Mouse (Mus musculus): ENCODE measurements around the gene Spdye4b. TPM values are rescaled to one million over a fixed set of nuclear protein-coding genes. Genes with fewer than 3 reads are reported as not detected.

The Spdye4b gene
- polyA plus RNA-seq, 1 experiment from 2014 or later, result not detected

DNA sequence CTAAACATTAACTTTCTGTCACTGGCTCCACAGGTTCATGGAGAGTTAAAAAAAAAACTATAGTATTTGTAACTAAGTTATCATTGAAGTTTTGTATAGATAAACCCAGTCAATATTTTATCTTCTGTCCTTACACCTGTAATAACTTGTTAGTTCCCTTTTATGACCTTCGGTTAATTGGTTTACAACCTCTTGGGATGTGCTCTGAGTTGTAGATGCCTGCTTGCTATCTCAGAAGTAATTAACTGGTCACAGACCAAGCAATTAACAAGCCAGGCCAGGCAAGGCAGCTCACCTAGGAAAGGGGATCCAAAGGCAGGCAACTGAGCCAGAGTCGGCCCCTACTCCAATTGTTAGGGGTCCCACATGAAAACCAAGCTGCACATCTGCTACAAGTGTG lies 33.0 kb downstream of the Spdye4b start:
- Histone ChIP-seq H3K4me2 (no peak overlapping the region), H3K4me1 (replicated peaks) (no peaks in the 10 kb centered on the region), H3K36me3 (no peaks in the 10 kb centered on the region), H3K9ac (no peak overlapping the region), H3K27me3 (no peaks in the 10 kb centered on the region), H3K9me3 (replicated peaks) (0 out of 2 replicates have a peak, but pooled peaks cover 1% of the 10 kb centered on the region), H3K4me3 (replicated peaks) (no peak overlapping the region), H3K27ac (no peak overlapping the region)
- no peak for DNase-seq
- WGBS (ENCODE audit: insufficient replicate concordance), result 63% methylated on average over 2 of the region's 2 CpGs
- ATAC-seq (ENCODE audit: low read depth), result no peak

DNA sequence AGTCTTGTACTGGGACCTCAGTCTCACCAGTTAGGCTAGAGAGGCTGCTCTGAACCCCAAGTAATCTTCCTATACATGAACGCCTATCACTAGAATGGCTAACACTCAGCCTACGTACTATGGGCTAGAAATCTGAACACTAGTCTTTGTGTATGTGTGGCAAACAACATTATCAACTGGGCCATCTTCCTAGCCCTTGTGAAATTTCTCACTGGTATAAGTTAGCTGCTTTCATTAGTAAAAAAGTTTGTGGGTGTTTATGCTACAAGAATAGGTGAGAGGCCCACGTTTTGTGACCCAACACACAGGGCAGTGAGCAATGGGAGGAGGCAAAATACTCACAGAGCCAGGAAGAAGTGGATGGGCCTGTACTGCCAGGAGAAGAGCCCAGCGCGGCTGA lies 40.2 kb downstream of the Spdye4b start:
- no peak for ATAC-seq (ENCODE audit: low read depth)
- 60% methylated on average over 5 of the region's 5 CpGs for WGBS (ENCODE audit: insufficient replicate concordance)
- H3K4me1 ChIP-seq (replicated peaks), result no peaks in the 10 kb centered on the region

GRCm38 (mm10) chr5:143222287-143222686 lies 41.5 kb downstream of the Spdye4b start:
- Histone ChIP-seq H3K4me3 (replicated peaks) (no peak overlapping the region), H3K4me2 (no peak overlapping the region), H3K27ac (no peak overlapping the region), H3K27me3 (0 out of 2 replicates have a peak, but pooled peaks cover 5% of the 10 kb centered on the region), H3K36me3 (no peaks in the 10 kb centered on the region), H3K9ac (no peak overlapping the region), H3K9me3 (replicated peaks) (no peaks in the 10 kb centered on the region), H3K4me1 (replicated peaks) (no peaks in the 10 kb centered on the region)
- DNase-seq (no peak), ATAC-seq (ENCODE audit: low read depth) (no peak)
- 52% methylated on average over 1 of the region's 1 CpGs for WGBS (ENCODE audit: insufficient replicate concordance)

More for the DNA sequence above, 40.2 kb downstream of the Spdye4b start:
- Histone ChIP-seq H3K27ac (no peak overlapping the region), H3K4me3 (replicated peaks) (no peak overlapping the region), H3K36me3 (no peaks in the 10 kb centered on the region), H3K4me2 (no peak overlapping the region), H3K9ac (no peak overlapping the region), H3K27me3 (no peaks in the 10 kb centered on the region), H3K9me3 (replicated peaks) (no peaks in the 10 kb centered on the region)
- no peak for DNase-seq

- WGBS (ENCODE audit: insufficient replicate concordance), result 65% methylated on average over 3 of the region's 3 CpGs
- H3K4me3 ChIP-seq (replicated peaks), result no peak within 1 kb of the TSS
- no peak for DNase-seq
- H3K4me1 ChIP-seq (replicated peaks), result no peaks in the 10 kb centered on the region
- H3K36me3 ChIP-seq, result no peaks in the 10 kb centered on the region
- H3K27me3 ChIP-seq, result 0 out of 2 replicates have a peak, but pooled peaks cover 5% of the 10 kb centered on the region
- H3K9ac ChIP-seq, result no peak within 1 kb of the TSS
- no peak for ATAC-seq (ENCODE audit: low read depth)
- no peaks in the 10 kb centered on the region for H3K9me3 ChIP-seq (replicated peaks)
- no peak within 1 kb of the TSS for H3K27ac ChIP-seq
- H3K4me2 ChIP-seq, result no peak within 1 kb of the TSS
These were observed 46.0 kb downstream of the Spdye4b start, which contains the start of gene Spdye4a for GRCm38 (mm10) chr5:143226790-143227189. Gene Spdye4a (minus strand): TSS chr5:143226890.

- peak within 1 kb of the TSS; percentile 77 for H3K4me3 ChIP-seq (replicated peaks)
- peak within 1 kb of the TSS; percentile 82 for H3K27ac ChIP-seq
- H3K9me3 ChIP-seq (replicated peaks), result no peaks in the 10 kb centered on the region
- peaks cover 14% of the 10 kb centered on the region for H3K36me3 ChIP-seq
- H3K9ac ChIP-seq, result peak within 1 kb of the TSS; percentile 83
- DNase-seq (peak; percentile 79), ATAC-seq (ENCODE audit: low read depth) (peak; percentile 93)
- peaks cover 11% of the 10 kb centered on the region for H3K4me1 ChIP-seq (replicated peaks)
- H3K4me2 ChIP-seq, result peak within 1 kb of the TSS; percentile 80
- H3K27me3 ChIP-seq, result no peaks in the 10 kb centered on the region
- 0% methylated on average over 58 of the region's 58 CpGs for WGBS (ENCODE audit: insufficient replicate concordance)
These were observed 54.3 kb downstream of the Spdye4b start, which contains the start of gene Zfp12 for GRCm38 (mm10) chr5:143235028-143235693. Gene Zfp12 (plus strand): TSS chr5:143235163.

DNA sequence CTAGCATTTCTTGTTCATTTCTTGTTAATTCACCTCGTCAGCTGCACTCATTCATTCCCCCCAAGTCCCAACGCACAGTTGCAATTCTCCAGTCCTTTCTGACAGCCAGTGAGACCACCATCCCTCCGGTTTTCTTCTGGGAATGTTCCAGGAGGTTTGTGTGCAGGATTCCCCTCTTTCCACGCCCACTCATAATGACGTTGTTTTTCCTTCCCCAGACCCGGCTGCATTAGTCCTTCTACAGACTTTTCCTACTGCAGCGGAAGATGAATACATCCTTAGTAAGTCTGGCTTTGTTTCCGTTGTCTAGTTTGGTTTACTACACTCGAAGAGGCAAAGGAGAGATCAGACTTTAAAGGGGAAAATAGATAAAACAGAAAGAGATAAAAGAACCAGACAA lies 55.2 kb downstream of the Spdye4b start:
- peak overlapping the region; percentile 77 for H3K4me3 ChIP-seq (replicated peaks)
- no peaks in the 10 kb centered on the region for H3K27me3 ChIP-seq
- no peak overlapping the region for H3K27ac ChIP-seq
- peaks cover 22% of the 10 kb centered on the region for H3K36me3 ChIP-seq
- peak overlapping the region; percentile 83; the same call in 1 of the 2 replicates for H3K9ac ChIP-seq
- 44% methylated on average over 9 of the region's 9 CpGs for WGBS (ENCODE audit: insufficient replicate concordance)
- H3K4me2 ChIP-seq, result peak overlapping the region; percentile 80
- no peak for DNase-seq
- no peak for ATAC-seq (ENCODE audit: low read depth)
- no peaks in the 10 kb centered on the region for H3K9me3 ChIP-seq (replicated peaks)
- peaks cover 11% of the 10 kb centered on the region for H3K4me1 ChIP-seq (replicated peaks)

DNA sequence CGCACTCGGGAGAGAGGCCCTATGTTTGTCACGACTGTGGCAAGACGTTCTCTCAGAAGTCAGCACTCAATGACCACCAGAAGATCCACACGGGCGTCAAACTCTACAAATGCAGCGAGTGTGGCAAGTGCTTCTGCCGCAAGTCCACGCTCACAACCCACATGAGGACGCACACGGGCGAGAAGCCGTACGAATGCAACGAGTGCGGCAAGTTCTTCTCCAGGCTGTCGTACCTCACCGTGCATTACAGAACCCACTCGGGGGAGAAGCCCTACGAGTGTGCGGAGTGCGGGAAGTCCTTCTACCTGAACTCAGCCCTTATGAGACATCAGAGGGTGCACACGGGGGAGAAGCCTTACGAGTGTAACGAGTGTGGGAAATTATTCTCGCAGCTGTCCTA lies 64.1 kb downstream of the Spdye4b start:
- 90% methylated on average over 26 of the region's 26 CpGs for WGBS (ENCODE audit: insufficient replicate concordance)
- ATAC-seq (ENCODE audit: low read depth), result no peak
- DNase-seq, result no peak
- no peaks in the 10 kb centered on the region for H3K27me3 ChIP-seq
- H3K4me3 ChIP-seq (replicated peaks), result no peak overlapping the region
- H3K9ac ChIP-seq, result no peak overlapping the region
- no peak overlapping the region for H3K4me2 ChIP-seq
- H3K27ac ChIP-seq, result no peak overlapping the region
- H3K9me3 ChIP-seq (replicated peaks), result no peaks in the 10 kb centered on the region
- no peaks in the 10 kb centered on the region for H3K4me1 ChIP-seq (replicated peaks)
- peaks cover 78% of the 10 kb centered on the region for H3K36me3 ChIP-seq

DNA sequence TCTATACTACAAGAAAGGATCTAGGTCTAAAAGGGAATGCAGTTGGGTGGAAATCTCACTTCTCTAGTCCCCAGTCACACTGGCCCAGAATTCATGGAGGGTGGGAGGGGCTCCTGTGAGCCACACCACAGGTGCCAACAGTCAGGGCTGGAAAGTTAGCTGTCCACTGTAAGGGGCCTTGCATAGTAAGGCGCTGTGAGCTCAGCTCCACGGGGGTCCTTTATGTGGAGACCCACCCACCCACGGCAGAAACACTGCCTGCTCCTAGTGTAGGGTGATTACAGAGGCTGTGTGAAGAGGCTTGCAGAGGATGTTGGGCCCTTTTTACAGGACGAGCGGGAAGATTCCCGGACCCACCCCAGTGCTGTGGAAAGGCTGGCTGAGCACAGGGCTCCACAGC lies 71.2 kb downstream of the Spdye4b start:
- Histone ChIP-seq H3K4me3 (replicated peaks) (no peak overlapping the region), H3K36me3 (peaks cover 11% of the 10 kb centered on the region; the same call in 1 of the 2 replicates), H3K27ac (no peak overlapping the region), H3K4me2 (no peak overlapping the region), H3K27me3 (peaks cover 67% of the 10 kb centered on the region), H3K9ac (no peak overlapping the region), H3K9me3 (replicated peaks) (no peaks in the 10 kb centered on the region), H3K4me1 (replicated peaks) (peaks cover 11% of the 10 kb centered on the region)
- no peak for ATAC-seq (ENCODE audit: low read depth)
- WGBS (ENCODE audit: insufficient replicate concordance), result 33% methylated on average over 6 of the region's 6 CpGs
- no peak for DNase-seq

DNA sequence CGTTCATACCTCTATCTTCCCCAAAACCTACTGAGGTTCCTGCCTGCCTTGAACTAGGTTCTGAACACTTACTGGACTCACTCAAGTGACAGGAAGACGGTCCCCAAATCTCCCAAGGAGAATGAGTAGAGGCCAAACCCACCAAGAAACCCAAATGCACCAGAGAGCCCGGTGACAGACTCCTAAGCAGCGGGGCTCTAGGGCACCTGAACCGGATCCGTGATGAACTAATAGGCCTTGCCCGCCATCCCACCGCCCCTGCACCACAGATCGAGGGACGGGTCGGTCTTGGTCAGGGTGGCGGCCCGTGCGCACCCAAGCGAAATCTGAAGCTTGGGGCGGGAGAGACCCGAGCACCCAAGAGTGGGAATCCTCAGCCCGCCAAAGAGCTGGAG lies 72.0 kb downstream of the Spdye4b start:
- 11% methylated on average over 18 of the region's 18 CpGs for WGBS (ENCODE audit: insufficient replicate concordance)
- Histone ChIP-seq H3K4me1 (replicated peaks) (peaks cover 11% of the 10 kb centered on the region), H3K27ac (no peak overlapping the region), H3K4me2 (peak overlapping the region; percentile 56), H3K9me3 (replicated peaks) (no peaks in the 10 kb centered on the region), H3K4me3 (replicated peaks) (peak overlapping the region; percentile 47; the same call in 1 of the 2 replicates), H3K36me3 (peaks cover 7% of the 10 kb centered on the region; the same call in 1 of the 2 replicates), H3K27me3 (peaks cover 74% of the 10 kb centered on the region), H3K9ac (no peak overlapping the region)
- ATAC-seq (ENCODE audit: low read depth), result no peak
- no peak for DNase-seq

DNA sequence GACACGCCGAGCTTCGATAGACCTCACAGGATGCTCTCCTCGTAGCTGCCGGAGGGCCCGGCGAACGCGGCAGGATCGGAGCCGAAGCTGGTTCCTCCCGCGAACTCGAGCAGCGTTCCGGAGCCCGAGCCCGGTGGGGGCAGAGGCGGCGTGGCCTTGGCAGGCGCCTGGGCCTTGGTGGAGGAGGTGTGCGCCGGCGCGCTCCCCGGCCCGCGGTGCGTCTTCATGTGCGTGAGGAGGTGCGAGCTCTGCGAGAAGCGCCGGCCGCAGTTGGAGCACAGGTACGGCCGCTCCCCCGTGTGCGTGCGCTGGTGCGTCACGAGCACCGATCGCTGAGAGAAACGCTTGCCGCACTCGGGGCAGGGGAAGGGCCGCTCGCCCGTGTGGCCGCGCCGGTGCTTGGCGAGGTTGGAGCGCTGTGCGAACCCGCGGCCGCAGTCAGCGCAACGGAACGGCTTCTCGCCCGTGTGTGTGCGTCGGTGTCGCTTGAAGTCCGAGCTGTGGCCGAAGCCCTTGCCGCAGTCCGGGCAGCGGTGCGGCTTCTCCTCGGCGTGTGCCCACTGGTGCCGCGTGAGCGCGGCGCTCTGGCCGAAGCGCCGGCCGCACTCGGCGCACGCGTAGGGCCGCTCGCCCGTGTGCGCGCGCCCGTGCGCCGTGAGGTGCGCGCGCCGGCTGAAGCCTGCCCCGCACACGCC lies 72.5 kb downstream of the Spdye4b start:
- no peak overlapping the region for H3K27ac ChIP-seq
- 5% methylated on average over 100 of the region's 103 CpGs for WGBS (ENCODE audit: insufficient replicate concordance)
- DNase-seq, result no peak
- peaks cover 11% of the 10 kb centered on the region for H3K4me1 ChIP-seq (replicated peaks)
- H3K9me3 ChIP-seq (replicated peaks), result no peaks in the 10 kb centered on the region
- H3K4me3 ChIP-seq (replicated peaks), result peak overlapping the region; percentile 47
- peak overlapping the region; percentile 56 for H3K4me2 ChIP-seq
- H3K27me3 ChIP-seq, result peaks cover 80% of the 10 kb centered on the region
- peaks cover 1% of the 10 kb centered on the region; the same call in 1 of the 2 replicates for H3K36me3 ChIP-seq
- 0 out of 2 replicates have a peak, but pooled peaks have one; percentile 10 for ATAC-seq (ENCODE audit: low read depth)
- H3K9ac ChIP-seq, result no peak overlapping the region

DNA sequence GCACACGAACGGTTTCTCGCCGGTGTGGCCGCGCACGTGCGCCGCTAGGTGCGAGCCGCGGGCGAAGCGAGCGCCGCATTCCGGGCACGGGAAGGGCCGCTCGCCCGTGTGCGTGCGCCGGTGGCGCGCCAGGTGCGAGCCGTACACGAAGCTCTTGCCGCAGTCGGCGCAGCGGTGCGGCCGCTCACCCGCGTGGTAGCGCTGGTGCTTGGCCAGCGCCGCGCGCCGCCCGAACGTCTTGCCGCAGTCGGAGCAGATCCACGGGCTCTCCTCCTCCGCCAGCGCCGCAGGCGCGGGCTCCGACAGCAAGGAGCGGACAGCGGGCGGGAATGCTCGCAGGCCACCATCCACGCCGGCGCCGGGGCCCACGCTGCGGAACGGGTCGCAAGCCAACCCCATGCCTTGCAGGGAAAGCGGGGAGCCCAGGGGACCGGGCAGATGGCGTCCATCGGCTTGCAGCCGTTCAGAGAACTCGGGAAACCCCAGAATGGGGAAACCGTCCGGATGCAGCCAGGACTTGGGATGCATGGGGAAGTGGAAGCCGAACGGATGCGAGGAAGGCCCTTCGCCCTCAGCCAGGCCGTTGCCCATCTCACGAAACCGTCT lies 73.2 kb downstream of the Spdye4b start:
- Histone ChIP-seq H3K4me1 (replicated peaks) (peaks cover 11% of the 10 kb centered on the region), H3K36me3 (no peaks in the 10 kb centered on the region), H3K9ac (no peak overlapping the region), H3K4me3 (replicated peaks) (peak overlapping the region; percentile 47), H3K27me3 (peaks cover 86% of the 10 kb centered on the region), H3K9me3 (replicated peaks) (no peaks in the 10 kb centered on the region), H3K27ac (no peak overlapping the region), H3K4me2 (peak overlapping the region; percentile 56)
- no peak for ATAC-seq (ENCODE audit: low read depth)
- 4% methylated on average over 81 of the region's 81 CpGs for WGBS (ENCODE audit: insufficient replicate concordance)
- no peak for DNase-seq

All from liver, embryonic 13.5 days (tissue).